Mouse (Mus musculus) urinary bladder, postnatal 4 days (tissue): ENCODE data around the gene Rab26.
A peak's percentile ranks its signal among the peaks of the same experiment; 100 is the strongest.

Source experiments
- DNase-seq, 2 experiments: peaks; one replicate each; pipeline ENCODE4 v3.0.0; 2021 to 2022; ENCODE audit warnings: low spot score in 2 of 2

The Rab26 gene

DNA sequence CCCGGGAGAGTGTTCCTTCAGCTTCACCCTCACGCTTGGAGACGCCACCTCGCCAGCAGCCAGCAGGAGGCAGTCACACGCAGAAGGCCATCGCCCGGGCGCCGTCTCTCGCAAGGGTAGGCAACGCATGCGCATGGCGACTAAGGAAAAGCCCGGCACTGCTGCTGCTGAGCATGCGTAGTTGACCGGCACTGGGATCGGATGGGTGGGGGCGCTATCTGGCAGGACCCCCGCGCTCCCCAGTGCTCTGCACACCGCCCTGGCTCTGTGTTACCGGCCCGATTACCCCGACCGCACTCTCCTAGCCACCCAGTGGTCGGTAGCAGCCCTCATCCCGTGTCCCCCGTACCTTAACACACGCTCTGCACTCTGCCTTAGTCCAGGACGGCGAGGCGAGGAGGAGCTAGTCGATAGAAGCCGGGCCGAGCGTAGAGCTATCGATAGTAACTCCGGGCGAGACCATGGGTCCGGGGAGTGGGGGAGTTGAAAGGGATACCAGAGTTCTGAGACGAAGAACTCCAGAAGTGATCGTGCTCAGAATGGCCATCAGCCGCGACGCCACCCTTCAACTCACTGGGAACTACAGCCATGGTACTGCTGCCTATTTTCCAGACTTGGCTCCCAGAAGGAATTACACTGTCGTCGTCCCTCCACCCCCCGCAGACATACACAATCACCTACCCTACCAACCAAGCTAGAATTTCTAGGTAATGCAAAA, 55.2 kb downstream of the Rab26 start, which contains the start of gene Mlst8:
Gene Mlst8, minus strand, starts transcription at position 416 of the 718 bp plus-strand sequence.
- DNase-seq: peak; percentile 95 to 98

- DNase-seq: no peak
These were observed 55.9 kb downstream of the Rab26 start for GRCm38 (mm10) chr17:24477985-24478600.
